Mouse (Mus musculus): ENCODE measurements around the gene Vmn1r72. TPM values are rescaled to one million over a fixed set of nuclear protein-coding genes. Genes with fewer than 3 reads are reported as not detected.
A peak's percentile ranks its signal among the peaks of the same experiment; 100 is the strongest.
"Not testable (repeated sequence)": the region's sequence is repeated elsewhere in the genome, so short reads cannot be mapped to it uniquely, and the experiment has no call there.

The Vmn1r72 gene
- not detected in 2 replicates for polyA plus RNA-seq (2014; fragmentation: Nextera tagmentation; extraction: Ambion mirVana)

- not testable (repeated sequence) for H3K4me2 ChIP-seq (ENCODE audit: low read depth, severe bottlenecking); H3K4me3 ChIP-seq (ENCODE audit: low read depth, low read length); H3K9me3 ChIP-seq (ENCODE audit: control insufficient read depth, low read length); H3K9ac ChIP-seq (ENCODE audit: low read length); H3K36me3 ChIP-seq (ENCODE audit: control insufficient read depth, insufficient read depth, low read length); H3K4me1 ChIP-seq (ENCODE audit: control insufficient read depth, insufficient read depth, low read length); ATAC-seq (ENCODE audit: insufficient number of reproducible peaks, low FRiP score, low TSS enrichment, low read depth); DNase-seq (ENCODE audit: low spot score); H3K27ac ChIP-seq (replicated peaks; ENCODE audit: low read depth, low read length); H3K27me3 ChIP-seq (ENCODE audit: control insufficient read depth, insufficient read depth, low read length)
Measured at GRCm38 (mm10) chr7:11680047-11680446, at the start of gene Vmn1r72. TSS of gene Vmn1r72 (minus strand) at chr7:11680147.

GRCm38 (mm10) chr7:11617082-11617481 is 62.9 kb downstream of the Vmn1r72 start:
- ATAC-seq (ENCODE audit: insufficient number of reproducible peaks, low FRiP score, low TSS enrichment, low read depth); H3K9ac ChIP-seq (ENCODE audit: low read length); H3K27me3 ChIP-seq (ENCODE audit: control insufficient read depth, insufficient read depth, low read length); H3K27ac ChIP-seq (replicated peaks; ENCODE audit: low read depth, low read length); H3K4me2 ChIP-seq (ENCODE audit: low read depth, severe bottlenecking); H3K4me1 ChIP-seq (ENCODE audit: control insufficient read depth, insufficient read depth, low read length); H3K36me3 ChIP-seq (ENCODE audit: control insufficient read depth, insufficient read depth, low read length); H3K9me3 ChIP-seq (ENCODE audit: control insufficient read depth, low read length); H3K4me3 ChIP-seq (ENCODE audit: low read depth, low read length): not testable (repeated sequence)
- 5% methylated on average over 8 of the region's 8 CpGs for WGBS
- peak; percentile 59 for DNase-seq (ENCODE audit: low spot score)

Other genes starting within 250 kb of the Vmn1r72 start
- not detected in 2 replicates for gene Zscan4-ps2, start 165.8 kb downstream of the Vmn1r72 start, polyA plus RNA-seq (2014; fragmentation: Nextera tagmentation; extraction: Ambion mirVana)
- gene Zscan4-ps3, start 70.8 kb downstream of the Vmn1r72 start, polyA plus RNA-seq (2014; fragmentation: Nextera tagmentation; extraction: Ambion mirVana): not detected in 2 replicates
- gene Vmn1r73, start 50.1 kb upstream of the Vmn1r72 start, polyA plus RNA-seq (2014; fragmentation: Nextera tagmentation; extraction: Ambion mirVana): not detected in 2 replicates
- gene Vmn1r74, start 153.8 kb upstream of the Vmn1r72 start, polyA plus RNA-seq (2014; fragmentation: Nextera tagmentation; extraction: Ambion mirVana): not detected in 2 replicates
- not detected in 2 replicates for gene Vmn1r75, start 194.5 kb upstream of the Vmn1r72 start, polyA plus RNA-seq (2014; fragmentation: Nextera tagmentation; extraction: Ambion mirVana)